Mouse (Mus musculus): ENCODE measurements at regions not wholly inside any gene's neighbourhood (a gene's known extent, or its start where the extent isn't known, plus 50 kb on each side); places are given as distances from the start of the nearest gene placed in this dataset.

- H3K9me3 ChIP-seq, result no peaks in the 10 kb centered on the region
- no peak overlapping the region for H3K27ac ChIP-seq
- no peak overlapping the region for H3K4me3 ChIP-seq
- H3K27me3 ChIP-seq, result no peaks in the 10 kb centered on the region
- no peaks in the 10 kb centered on the region for H3K36me3 ChIP-seq
- WGBS, result 86% methylated on average over 8 of the region's 8 CpGs
- no peaks in the 10 kb centered on the region for H3K4me1 ChIP-seq
- ATAC-seq (ENCODE audit: low FRiP score, low read depth), result no peak
- no peak overlapping the region for H3K9ac ChIP-seq
- H3K4me2 ChIP-seq (replicated peaks), result no peak overlapping the region
Measured at GRCm38 (mm10) chr4:55812846-55813245, 280.6 kb upstream of the Klf4 start.

DNA sequence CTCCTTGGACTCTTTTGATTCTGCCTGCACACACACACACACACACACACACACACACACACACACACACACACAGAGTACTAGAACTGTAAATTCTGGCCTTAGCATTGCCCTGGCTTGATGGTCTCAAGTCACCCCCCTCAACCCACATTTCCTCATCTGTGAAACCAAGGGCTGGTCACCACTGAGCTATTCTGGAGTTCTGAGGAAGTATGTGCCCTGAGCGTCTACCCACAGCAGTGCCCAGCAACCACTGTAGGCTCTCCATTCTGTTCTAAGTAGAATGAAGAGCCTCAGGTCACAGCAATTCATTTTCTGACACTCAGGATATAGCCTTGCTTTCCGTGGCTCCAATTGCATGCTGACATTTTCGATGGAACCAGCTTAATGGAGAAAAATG is 279.4 kb upstream of the Klf4 start:
- no peak overlapping the region for H3K4me2 ChIP-seq (replicated peaks)
- no peak for ATAC-seq (ENCODE audit: low FRiP score, low read depth)
- no peaks in the 10 kb centered on the region for H3K4me1 ChIP-seq
- no peaks in the 10 kb centered on the region for H3K9me3 ChIP-seq
- 78% methylated on average over 3 of the region's 3 CpGs for WGBS
- no peak overlapping the region for H3K4me3 ChIP-seq
- H3K9ac ChIP-seq, result no peak overlapping the region
- no peaks in the 10 kb centered on the region for H3K27me3 ChIP-seq
- no peak overlapping the region for H3K27ac ChIP-seq
- no peaks in the 10 kb centered on the region for H3K36me3 ChIP-seq

DNA sequence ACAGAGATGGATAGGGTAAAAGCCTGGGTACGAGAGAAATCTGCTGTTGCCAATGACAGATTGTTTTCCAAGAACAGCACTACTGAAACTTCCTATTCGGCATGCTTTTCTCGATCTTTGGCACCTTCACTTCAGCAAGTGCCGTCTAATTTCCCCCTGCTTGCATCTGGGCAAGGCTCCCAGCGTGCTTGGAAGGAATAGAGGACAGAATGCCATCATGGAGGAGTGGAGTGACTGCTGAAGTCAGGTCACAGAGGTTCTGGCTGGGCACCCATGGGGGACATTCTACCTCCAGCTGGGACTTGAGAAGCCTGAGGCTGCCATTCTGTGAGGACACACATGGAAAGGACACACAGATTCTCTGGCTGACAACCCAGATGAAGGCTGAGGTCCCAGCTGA is 276.2 kb upstream of the Klf4 start:
- no peak for ATAC-seq (ENCODE audit: low FRiP score, low read depth)
- 82% methylated on average over 5 of the region's 5 CpGs for whole genome bisulfite sequencing
- H3K9me3 ChIP-seq, result no peaks in the 10 kb centered on the region
- H3K27ac ChIP-seq, result no peak overlapping the region
- H3K4me3 ChIP-seq, result no peak overlapping the region
- no peak overlapping the region for H3K4me2 ChIP-seq (replicated peaks)
- H3K36me3 ChIP-seq, result no peaks in the 10 kb centered on the region
- no peak overlapping the region for H3K9ac ChIP-seq
- H3K27me3 ChIP-seq, result no peaks in the 10 kb centered on the region
- no peaks in the 10 kb centered on the region for H3K4me1 ChIP-seq

GRCm38 (mm10) chr4:55806799-55807198 is 274.5 kb upstream of the Klf4 start:
- no peaks in the 10 kb centered on the region for H3K27me3 ChIP-seq
- no peaks in the 10 kb centered on the region for H3K9me3 ChIP-seq
- no peak overlapping the region for H3K4me2 ChIP-seq (replicated peaks)
- H3K4me1 ChIP-seq, result no peaks in the 10 kb centered on the region
- H3K4me3 ChIP-seq, result no peak overlapping the region
- H3K9ac ChIP-seq, result no peak overlapping the region
- no peaks in the 10 kb centered on the region for H3K36me3 ChIP-seq
- no peak overlapping the region for H3K27ac ChIP-seq
- WGBS, result 88% methylated on average over 3 of the region's 3 CpGs
- no peak for ATAC-seq (ENCODE audit: low FRiP score, low read depth)

DNA sequence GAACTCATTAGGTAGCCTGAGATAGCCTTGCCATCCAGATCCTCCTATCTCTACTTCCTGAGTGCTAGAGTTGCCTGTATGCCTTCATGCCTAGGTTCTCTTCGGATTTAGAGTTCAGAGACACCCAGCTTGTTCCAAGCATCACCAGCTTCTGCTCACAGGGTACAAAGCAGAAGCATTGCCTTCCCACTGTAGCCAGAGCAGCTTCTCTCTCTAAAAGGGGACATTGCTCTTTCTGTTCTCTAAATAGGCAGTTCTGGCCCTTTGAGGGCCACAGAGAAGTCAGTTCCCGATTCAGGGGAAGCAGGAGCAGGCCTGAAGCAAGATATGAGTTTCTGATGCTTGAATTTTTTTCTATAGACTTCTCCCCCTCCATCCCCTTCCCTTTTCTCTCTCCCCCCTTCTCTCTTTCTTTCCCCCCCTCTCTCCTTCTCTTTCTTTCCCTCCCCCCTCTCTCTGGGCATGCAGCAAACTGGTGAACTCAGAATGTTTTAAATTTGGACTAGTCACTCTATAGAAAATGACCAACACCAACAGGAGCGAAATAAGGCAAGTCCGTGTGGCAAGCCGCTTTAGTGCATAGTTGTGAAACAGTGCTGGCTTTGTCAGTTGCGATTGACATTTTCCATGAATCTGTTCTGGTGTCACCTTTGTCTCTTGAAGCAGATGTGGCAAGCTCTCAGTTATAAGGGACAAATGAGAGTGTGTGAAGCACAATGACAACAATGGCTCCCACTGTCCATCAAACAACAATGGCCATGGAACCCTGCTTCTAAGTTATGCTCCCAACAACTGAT is 273.2 kb upstream of the Klf4 start:
- H3K9ac ChIP-seq, result no peak overlapping the region
- H3K4me3 ChIP-seq, result no peak overlapping the region
- no peak overlapping the region for H3K4me2 ChIP-seq (replicated peaks)
- H3K9me3 ChIP-seq, result no peaks in the 10 kb centered on the region
- ATAC-seq (ENCODE audit: low FRiP score, low read depth), result no peak
- no peaks in the 10 kb centered on the region for H3K36me3 ChIP-seq
- H3K27me3 ChIP-seq, result no peaks in the 10 kb centered on the region
- 89% methylated on average over 6 of the region's 6 CpGs for WGBS
- H3K4me1 ChIP-seq, result no peaks in the 10 kb centered on the region
- no peak overlapping the region for H3K27ac ChIP-seq

GRCm38 (mm10) chr4:55802101-55802500 is 269.8 kb upstream of the Klf4 start:
- no peaks in the 10 kb centered on the region for H3K36me3 ChIP-seq
- H3K9ac ChIP-seq, result no peak overlapping the region
- 82% methylated on average over 4 of the region's 4 CpGs for WGBS
- no peak overlapping the region for H3K4me2 ChIP-seq (replicated peaks)
- H3K4me3 ChIP-seq, result no peak overlapping the region
- H3K4me1 ChIP-seq, result no peaks in the 10 kb centered on the region
- H3K27ac ChIP-seq, result no peak overlapping the region
- no peak for ATAC-seq (ENCODE audit: low FRiP score, low read depth)
- no peaks in the 10 kb centered on the region for H3K27me3 ChIP-seq
- H3K9me3 ChIP-seq, result no peaks in the 10 kb centered on the region

DNA sequence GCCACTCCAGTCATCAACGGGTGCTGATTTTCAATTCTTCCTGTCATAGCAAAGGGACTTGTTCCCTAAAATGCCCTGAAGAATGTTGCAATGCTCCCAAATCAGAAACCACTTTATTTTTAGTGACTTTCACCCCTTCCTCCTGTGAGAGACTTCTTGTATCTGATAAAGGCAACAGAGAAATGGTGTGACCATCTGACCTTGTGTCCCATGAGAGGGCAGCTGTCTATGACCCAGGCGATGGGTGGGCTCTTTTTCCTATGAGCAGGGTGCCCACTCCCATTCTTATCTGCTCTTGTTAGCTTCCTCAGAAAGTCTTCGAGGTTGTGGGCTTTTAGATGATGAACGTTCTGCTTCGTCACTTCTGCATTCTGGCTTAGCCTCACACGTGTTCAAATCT is 265.8 kb upstream of the Klf4 start:
- ATAC-seq (ENCODE audit: low FRiP score, low read depth), result no peak
- 87% methylated on average over 6 of the region's 6 CpGs for WGBS
- H3K9me3 ChIP-seq, result no peaks in the 10 kb centered on the region
- no peaks in the 10 kb centered on the region for H3K4me1 ChIP-seq
- H3K4me3 ChIP-seq, result no peak overlapping the region
- no peak overlapping the region for H3K9ac ChIP-seq
- no peak overlapping the region for H3K4me2 ChIP-seq (replicated peaks)
- no peaks in the 10 kb centered on the region for H3K36me3 ChIP-seq
- H3K27me3 ChIP-seq, result no peaks in the 10 kb centered on the region
- H3K27ac ChIP-seq, result no peak overlapping the region

- Histone ChIP-seq H3K27me3 (no peaks in the 10 kb centered on the region), H3K4me1 (no peaks in the 10 kb centered on the region), H3K4me3 (no peak overlapping the region), H3K27ac (no peak overlapping the region), H3K4me2 (replicated peaks) (no peak overlapping the region), H3K36me3 (no peaks in the 10 kb centered on the region), H3K9me3 (no peaks in the 10 kb centered on the region), H3K9ac (no peak overlapping the region)
- no peak for ATAC-seq (ENCODE audit: low FRiP score, low read depth)
Measured at GRCm38 (mm10) chr4:55781329-55781847, 249.1 kb upstream of the Klf4 start.

DNA sequence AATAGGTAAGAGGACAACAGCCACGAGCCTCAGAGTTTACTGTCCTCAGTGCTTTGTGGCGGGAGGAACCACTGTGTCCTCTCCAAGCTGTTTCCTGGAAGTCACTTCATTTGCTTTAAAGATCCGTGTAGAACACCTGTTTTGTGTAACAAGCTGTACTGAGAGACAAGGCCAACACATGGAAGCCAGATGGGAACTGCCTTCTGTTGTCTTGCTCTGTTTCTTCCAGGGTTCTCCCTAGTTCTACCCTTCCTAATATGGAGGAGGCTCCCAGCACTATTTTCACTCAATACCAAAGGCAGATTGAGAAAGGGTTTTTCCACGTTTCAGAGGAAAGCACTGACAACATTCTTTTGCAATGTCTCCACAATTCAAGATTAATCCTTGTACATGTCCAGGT is 247.3 kb upstream of the Klf4 start:
- Histone ChIP-seq H3K27ac (no peak overlapping the region), H3K9me3 (no peaks in the 10 kb centered on the region), H3K36me3 (no peaks in the 10 kb centered on the region), H3K4me1 (no peaks in the 10 kb centered on the region), H3K4me2 (replicated peaks) (no peak overlapping the region), H3K9ac (no peak overlapping the region), H3K27me3 (no peaks in the 10 kb centered on the region), H3K4me3 (no peak overlapping the region)
- ATAC-seq (ENCODE audit: low FRiP score, low read depth), result no peak
- 35% methylated on average over 4 of the region's 4 CpGs for WGBS

GRCm38 (mm10) chr4:55775858-55776257 is 243.6 kb upstream of the Klf4 start:
- ATAC-seq (ENCODE audit: low FRiP score, low read depth), result no peak
- Histone ChIP-seq H3K4me1 (no peaks in the 10 kb centered on the region), H3K27me3 (no peaks in the 10 kb centered on the region), H3K4me3 (no peak overlapping the region), H3K36me3 (no peaks in the 10 kb centered on the region), H3K9me3 (no peaks in the 10 kb centered on the region), H3K9ac (no peak overlapping the region), H3K27ac (no peak overlapping the region), H3K4me2 (replicated peaks) (no peak overlapping the region)
- WGBS, result 57% methylated on average over 7 of the region's 7 CpGs

- WGBS, result 90% methylated on average over 4 of the region's 4 CpGs
- no peak for ATAC-seq (ENCODE audit: low FRiP score, low read depth)
Measured at GRCm38 (mm10) chr4:55774571-55774970, 242.3 kb upstream of the Klf4 start.

DNA sequence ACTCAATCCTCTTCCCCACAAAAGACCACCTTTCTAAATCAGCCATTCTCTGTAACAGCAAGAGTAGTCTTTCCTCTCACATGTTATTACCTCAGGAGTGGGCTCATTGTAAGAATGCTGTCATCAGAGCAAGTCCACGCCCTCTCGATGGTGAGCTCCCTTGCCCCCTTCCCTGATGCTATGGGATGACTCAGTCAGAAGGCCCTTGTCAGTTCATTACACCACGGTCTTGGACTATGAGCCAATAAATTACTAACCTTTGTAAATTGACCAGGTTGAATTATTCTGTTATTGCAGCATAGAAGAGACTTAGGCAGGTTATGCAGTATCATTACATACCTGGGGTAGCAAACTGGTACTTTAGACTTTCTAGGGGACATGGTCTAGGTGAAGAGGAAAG is 237.4 kb upstream of the Klf4 start:
- ATAC-seq (ENCODE audit: low FRiP score, low read depth), result no peak
- no peak overlapping the region for H3K9ac ChIP-seq
- WGBS, result 90% methylated on average over 3 of the region's 3 CpGs

More at GRCm38 (mm10) chr4:55774571-55774970, 242.3 kb upstream of the Klf4 start:
- Histone ChIP-seq H3K4me1 (no peaks in the 10 kb centered on the region), H3K36me3 (no peaks in the 10 kb centered on the region), H3K4me3 (no peak overlapping the region), H3K9ac (no peak overlapping the region), H3K27ac (no peak overlapping the region), H3K9me3 (no peaks in the 10 kb centered on the region), H3K27me3 (no peaks in the 10 kb centered on the region), H3K4me2 (replicated peaks) (no peak overlapping the region)

DNA sequence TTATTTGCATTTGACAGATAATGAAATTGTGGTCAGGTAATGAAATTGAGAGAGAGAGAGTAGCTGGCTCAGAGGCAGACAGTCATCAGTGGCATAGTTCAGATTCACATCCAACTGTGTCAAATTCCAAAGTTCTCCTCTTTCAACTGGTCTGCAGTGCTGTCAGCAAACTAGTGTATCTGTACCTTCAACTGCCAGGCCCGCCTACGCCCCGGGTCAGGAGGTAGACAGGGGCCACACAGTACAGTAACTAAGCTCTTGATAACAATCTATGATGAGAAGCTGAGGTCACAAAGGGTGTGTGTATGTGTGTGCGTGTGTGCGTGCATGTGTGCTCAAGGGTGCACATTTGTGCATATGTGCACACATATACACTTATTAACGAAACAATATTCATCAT is 236.1 kb upstream of the Klf4 start:
- no peak overlapping the region for H3K4me2 ChIP-seq (replicated peaks)

More for the DNA sequence above, 237.4 kb upstream of the Klf4 start:
- Histone ChIP-seq H3K36me3 (no peaks in the 10 kb centered on the region), H3K4me2 (replicated peaks) (no peak overlapping the region), H3K4me3 (no peak overlapping the region), H3K27me3 (no peaks in the 10 kb centered on the region), H3K4me1 (no peaks in the 10 kb centered on the region), H3K9me3 (no peaks in the 10 kb centered on the region), H3K27ac (no peak overlapping the region)

More for the DNA sequence above, 236.1 kb upstream of the Klf4 start:
- Histone ChIP-seq H3K9ac (no peak overlapping the region), H3K27ac (no peak overlapping the region), H3K4me1 (no peaks in the 10 kb centered on the region), H3K27me3 (no peaks in the 10 kb centered on the region), H3K4me3 (no peak overlapping the region), H3K36me3 (no peaks in the 10 kb centered on the region), H3K9me3 (no peaks in the 10 kb centered on the region)
- WGBS, result 90% methylated on average over 6 of the region's 6 CpGs
- ATAC-seq (ENCODE audit: low FRiP score, low read depth), result no peak

All from limb, embryonic 13.5 days (tissue).